Mouse (Mus musculus): ENCODE data around the gene Ugt1a6b. TPM values are rescaled to one million over a fixed set of nuclear protein-coding genes. Genes with fewer than 3 reads are reported as not detected.

Gene Ugt1a6b
- polyA plus RNA-seq, 1 experiment from 2014 or later, result 0.55 TPM

- no peak for DNase-seq (ENCODE audit: low spot score)
- Histone ChIP-seq H3K9ac (ENCODE audit: low read depth, low read length) (no peak overlapping the region), H3K9me3 (replicated peaks; ENCODE audit: low read length) (peaks cover 42% of the 10 kb centered on the region; the same call in 1 of the 2 replicates), H3K36me3 (ENCODE audit: insufficient read depth, low read length) (no peaks in the 10 kb centered on the region), H3K27me3 (ENCODE audit: insufficient read depth, low read length) (no peaks in the 10 kb centered on the region), H3K27ac (no peak overlapping the region), H3K4me3 (replicated peaks; ENCODE audit: low read depth, low read length) (no peak overlapping the region), H3K4me1 (replicated peaks; ENCODE audit: insufficient read depth, low read length) (no peaks in the 10 kb centered on the region), H3K4me2 (ENCODE audit: low read length) (no peak overlapping the region)
- TF ChIP-seq CTCF (IDR thresholded peaks at IDR 0.05; ENCODE audit: low read depth), result no peak
- WGBS, result 71% methylated on average over 7 of the region's 7 CpGs
- ATAC-seq (replicated peaks; ENCODE audit: low FRiP score, low read depth), result no peak
Observed at GRCm38 (mm10) chr1:88228121-88228520, 125.1 kb downstream of the Ugt1a6b start.

DNA sequence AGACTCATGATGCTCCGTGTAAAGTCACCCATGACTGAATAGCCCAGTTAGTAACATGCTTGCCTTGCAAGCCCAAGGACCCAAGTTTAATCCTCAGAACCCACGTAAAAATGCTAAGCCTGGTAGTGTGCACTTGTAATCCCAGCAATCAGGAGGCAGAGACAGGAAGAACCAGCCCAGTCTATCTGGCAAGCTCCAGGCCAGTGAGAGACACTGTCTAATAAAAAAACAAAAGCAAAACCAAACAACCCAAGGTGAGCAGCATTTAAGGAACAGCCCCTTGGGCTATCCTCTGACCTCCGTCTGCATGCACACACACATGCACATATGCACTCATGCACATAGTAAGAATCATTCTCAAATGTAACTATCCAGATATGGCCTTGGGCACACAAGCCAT is 126.5 kb downstream of the Ugt1a6b start:
- no peak for DNase-seq (ENCODE audit: low spot score)
- Histone ChIP-seq H3K36me3 (ENCODE audit: insufficient read depth, low read length) (no peaks in the 10 kb centered on the region), H3K4me1 (replicated peaks; ENCODE audit: insufficient read depth, low read length) (no peaks in the 10 kb centered on the region), H3K27ac (no peak overlapping the region), H3K9ac (ENCODE audit: low read depth, low read length) (no peak overlapping the region), H3K4me3 (replicated peaks; ENCODE audit: low read depth, low read length) (no peak overlapping the region), H3K9me3 (replicated peaks; ENCODE audit: low read length) (peaks cover 55% of the 10 kb centered on the region; the same call in 1 of the 2 replicates), H3K27me3 (ENCODE audit: insufficient read depth, low read length) (no peaks in the 10 kb centered on the region), H3K4me2 (ENCODE audit: low read length) (no peak overlapping the region)
- no peak for TF ChIP-seq CTCF (IDR thresholded peaks at IDR 0.05; ENCODE audit: low read depth)
- 81% methylated on average over 3 of the region's 3 CpGs for WGBS
- ATAC-seq (replicated peaks; ENCODE audit: low FRiP score, low read depth), result 0 out of 2 replicates have a peak, but pooled peaks have one; percentile 4

DNA sequence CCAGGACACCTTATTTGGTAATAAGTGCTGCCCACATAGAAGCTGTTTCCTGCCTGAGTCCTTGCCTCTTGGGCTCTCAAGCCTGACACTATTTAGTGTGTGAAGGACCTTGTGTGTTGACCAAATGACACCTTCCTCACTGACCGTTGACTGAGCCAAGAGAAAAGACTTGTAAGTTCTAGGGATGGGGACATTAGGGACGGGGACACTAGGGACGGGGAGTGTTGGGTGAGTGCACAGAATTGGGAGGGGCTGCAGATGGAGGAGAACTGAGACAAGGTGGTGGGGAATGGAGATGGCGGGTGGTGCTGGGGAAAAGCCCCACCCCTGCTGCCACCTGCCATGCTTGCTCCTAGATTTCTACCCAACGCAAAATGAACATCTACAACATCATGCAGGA is 126.9 kb downstream of the Ugt1a6b start:
- WGBS, result 84% methylated on average over 5 of the region's 5 CpGs
- H3K27me3 ChIP-seq (ENCODE audit: insufficient read depth, low read length), result no peaks in the 10 kb centered on the region
- H3K9me3 ChIP-seq (replicated peaks; ENCODE audit: low read length), result peaks cover 59% of the 10 kb centered on the region

GRCm38 (mm10) chr1:88230421-88230820 is 127.4 kb downstream of the Ugt1a6b start:
- TF ChIP-seq CTCF (IDR thresholded peaks at IDR 0.05; ENCODE audit: low read depth), result no peak
- Histone ChIP-seq H3K9ac (ENCODE audit: low read depth, low read length) (no peak overlapping the region), H3K4me3 (replicated peaks; ENCODE audit: low read depth, low read length) (no peak overlapping the region), H3K9me3 (replicated peaks; ENCODE audit: low read length) (peaks cover 64% of the 10 kb centered on the region), H3K36me3 (ENCODE audit: insufficient read depth, low read length) (no peaks in the 10 kb centered on the region), H3K27me3 (ENCODE audit: insufficient read depth, low read length) (no peaks in the 10 kb centered on the region), H3K27ac (no peak overlapping the region), H3K4me2 (ENCODE audit: low read length) (no peak overlapping the region), H3K4me1 (replicated peaks; ENCODE audit: insufficient read depth, low read length) (no peaks in the 10 kb centered on the region)
- ATAC-seq (replicated peaks; ENCODE audit: low FRiP score, low read depth) (no peak), DNase-seq (ENCODE audit: low spot score) (no peak)
- 72% methylated on average over 7 of the region's 7 CpGs for WGBS

More for the DNA sequence above, 126.9 kb downstream of the Ugt1a6b start:
- Histone ChIP-seq H3K27ac (no peak overlapping the region), H3K9ac (ENCODE audit: low read depth, low read length) (no peak overlapping the region), H3K4me2 (ENCODE audit: low read length) (no peak overlapping the region), H3K4me3 (replicated peaks; ENCODE audit: low read depth, low read length) (no peak overlapping the region), H3K36me3 (ENCODE audit: insufficient read depth, low read length) (no peaks in the 10 kb centered on the region), H3K4me1 (replicated peaks; ENCODE audit: insufficient read depth, low read length) (no peaks in the 10 kb centered on the region)
- ATAC-seq (replicated peaks; ENCODE audit: low FRiP score, low read depth), result 0 out of 2 replicates have a peak, but pooled peaks have one; percentile 0
- no peak for DNase-seq (ENCODE audit: low spot score)
- TF ChIP-seq CTCF (IDR thresholded peaks at IDR 0.05; ENCODE audit: low read depth), result no peak

DNA sequence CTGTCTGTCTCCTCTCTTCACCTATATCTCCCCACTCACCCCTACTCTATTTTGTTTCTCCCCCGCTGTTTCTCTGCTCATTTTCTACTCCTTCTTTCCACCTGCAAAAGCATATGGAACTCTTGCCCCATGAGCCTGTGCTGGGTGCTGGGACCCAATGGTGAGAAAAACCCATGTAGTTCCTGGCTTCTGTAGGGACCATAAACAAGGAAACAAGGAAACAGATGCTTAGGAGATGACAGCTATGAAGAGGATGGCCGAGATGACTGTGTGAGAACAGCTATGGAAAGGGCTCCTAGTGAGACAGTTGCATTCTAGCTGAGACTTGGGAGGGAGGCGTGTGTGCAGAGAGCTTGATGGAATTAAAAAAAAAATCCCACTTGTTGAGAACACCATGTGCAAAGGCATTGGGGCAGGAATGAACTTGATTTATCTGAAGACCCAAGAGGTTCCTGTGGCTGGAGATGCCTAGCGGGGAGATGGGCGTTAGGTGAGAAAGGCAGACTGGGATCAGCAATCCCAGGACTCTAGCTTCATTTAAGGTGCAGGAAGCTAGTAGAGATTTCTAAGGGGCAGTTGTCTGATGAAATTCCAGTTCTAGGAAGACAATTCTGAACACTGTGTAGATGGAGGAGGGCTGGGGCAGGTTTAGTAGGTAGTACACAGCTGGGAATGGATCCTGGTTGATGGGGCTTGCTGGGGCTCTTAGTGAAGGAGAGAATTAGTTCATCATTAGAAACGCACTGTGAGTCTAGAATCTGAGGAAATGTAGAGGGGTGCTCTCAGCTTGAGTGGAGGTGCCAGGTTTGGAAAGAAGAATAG is 128.1 kb downstream of the Ugt1a6b start:
- Histone ChIP-seq H3K27ac (no peak overlapping the region), H3K36me3 (ENCODE audit: insufficient read depth, low read length) (no peaks in the 10 kb centered on the region), H3K9me3 (replicated peaks; ENCODE audit: low read length) (peaks cover 65% of the 10 kb centered on the region), H3K9ac (ENCODE audit: low read depth, low read length) (no peak overlapping the region), H3K27me3 (ENCODE audit: insufficient read depth, low read length) (no peaks in the 10 kb centered on the region), H3K4me2 (ENCODE audit: low read length) (no peak overlapping the region), H3K4me3 (replicated peaks; ENCODE audit: low read depth, low read length) (no peak overlapping the region), H3K4me1 (replicated peaks; ENCODE audit: insufficient read depth, low read length) (no peaks in the 10 kb centered on the region)
- TF ChIP-seq CTCF (IDR thresholded peaks at IDR 0.05; ENCODE audit: low read depth), result no peak
- WGBS, result 75% methylated on average over 6 of the region's 6 CpGs
- DNase-seq (ENCODE audit: low spot score) (no peak), ATAC-seq (replicated peaks; ENCODE audit: low FRiP score, low read depth) (no peak)

DNA sequence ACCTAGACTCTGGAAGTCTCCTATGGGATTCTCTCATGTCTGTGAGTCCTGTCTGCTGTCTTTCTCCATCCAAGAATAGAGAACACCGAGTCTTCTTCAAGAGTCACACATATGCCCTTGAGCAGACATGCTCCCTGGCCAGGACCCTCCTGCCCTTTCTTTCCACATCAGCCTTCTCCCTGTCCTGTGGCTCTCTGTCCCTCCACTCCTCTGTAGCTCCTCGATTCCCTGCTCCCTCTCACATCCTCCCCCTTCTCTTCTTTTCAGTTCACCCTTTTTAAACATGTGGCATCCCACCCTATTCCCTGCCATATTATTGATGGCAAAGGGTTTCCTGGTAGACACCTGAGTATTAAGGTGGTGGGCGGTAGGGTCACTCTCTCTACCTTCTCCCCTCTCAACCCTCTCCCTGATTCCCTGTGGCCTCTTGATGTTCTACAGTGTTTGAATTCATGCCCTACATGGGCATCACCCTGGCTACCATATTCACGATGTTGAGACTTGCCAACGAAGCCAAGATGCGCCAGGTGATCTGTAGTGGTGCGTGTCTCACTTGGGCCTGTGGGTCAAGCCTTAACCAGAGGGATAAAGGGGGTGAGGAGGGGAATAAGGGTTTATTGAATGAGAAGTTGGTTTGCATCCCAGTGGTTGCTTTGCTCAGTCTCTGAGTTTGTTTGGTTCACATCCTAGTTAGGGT is 128.9 kb downstream of the Ugt1a6b start:
- H3K4me1 ChIP-seq (replicated peaks; ENCODE audit: insufficient read depth, low read length), result no peaks in the 10 kb centered on the region
- no peaks in the 10 kb centered on the region for H3K36me3 ChIP-seq (ENCODE audit: insufficient read depth, low read length)
- ATAC-seq (replicated peaks; ENCODE audit: low FRiP score, low read depth) (no peak), DNase-seq (ENCODE audit: low spot score) (no peak)
- no peak overlapping the region for H3K9ac ChIP-seq (ENCODE audit: low read depth, low read length)
- no peak overlapping the region for H3K4me2 ChIP-seq (ENCODE audit: low read length)
- no peaks in the 10 kb centered on the region for H3K27me3 ChIP-seq (ENCODE audit: insufficient read depth, low read length)
- H3K4me3 ChIP-seq (replicated peaks; ENCODE audit: low read depth, low read length), result no peak overlapping the region
- WGBS, result 66% methylated on average over 7 of the region's 7 CpGs
- TF ChIP-seq CTCF (IDR thresholded peaks at IDR 0.05; ENCODE audit: low read depth), result no peak
- peaks cover 69% of the 10 kb centered on the region for H3K9me3 ChIP-seq (replicated peaks; ENCODE audit: low read length)
- no peak overlapping the region for H3K27ac ChIP-seq
